Mouse (Mus musculus): ENCODE data around the gene Vstm4. TPM values are rescaled to one million over a fixed set of nuclear protein-coding genes. Genes with fewer than 3 reads are reported as not detected.

The Vstm4 gene
- polyA plus RNA-seq, 1 experiment from 2014 or later, result 2.2 TPM

GRCm38 (mm10) chr14:32861656-32862055 lies 5.1 kb downstream of the Vstm4 start:
- H3K9me3 ChIP-seq, result no peaks in the 10 kb centered on the region
- H3K36me3 ChIP-seq (replicated peaks), result no peaks in the 10 kb centered on the region
- WGBS, result 48% methylated on average over 2 of the region's 2 CpGs
- DNase-seq (ENCODE audit: low spot score), result no peak
- peak overlapping the region; percentile 44; the same call in 1 of the 2 replicates for H3K27ac ChIP-seq (replicated peaks)
- no peak overlapping the region for H3K4me3 ChIP-seq
- peaks cover 24% of the 10 kb centered on the region for H3K27me3 ChIP-seq (replicated peaks; ENCODE audit: low read depth, poor library complexity, severe bottlenecking)
- H3K4me1 ChIP-seq, result peaks cover 23% of the 10 kb centered on the region

- H3K4me1 ChIP-seq, result peaks cover 15% of the 10 kb centered on the region
- WGBS, result 89% methylated on average over 3 of the region's 3 CpGs
- H3K9me3 ChIP-seq, result no peaks in the 10 kb centered on the region
- no peaks in the 10 kb centered on the region for H3K27me3 ChIP-seq (replicated peaks; ENCODE audit: low read depth, poor library complexity, severe bottlenecking)
- DNase-seq (ENCODE audit: low spot score), result no peak
- no peak overlapping the region for H3K27ac ChIP-seq (replicated peaks)
- no peaks in the 10 kb centered on the region for H3K36me3 ChIP-seq (replicated peaks)
- no peak overlapping the region for H3K4me3 ChIP-seq
These were observed 8.8 kb downstream of the Vstm4 start for GRCm38 (mm10) chr14:32865331-32865730.

DNA sequence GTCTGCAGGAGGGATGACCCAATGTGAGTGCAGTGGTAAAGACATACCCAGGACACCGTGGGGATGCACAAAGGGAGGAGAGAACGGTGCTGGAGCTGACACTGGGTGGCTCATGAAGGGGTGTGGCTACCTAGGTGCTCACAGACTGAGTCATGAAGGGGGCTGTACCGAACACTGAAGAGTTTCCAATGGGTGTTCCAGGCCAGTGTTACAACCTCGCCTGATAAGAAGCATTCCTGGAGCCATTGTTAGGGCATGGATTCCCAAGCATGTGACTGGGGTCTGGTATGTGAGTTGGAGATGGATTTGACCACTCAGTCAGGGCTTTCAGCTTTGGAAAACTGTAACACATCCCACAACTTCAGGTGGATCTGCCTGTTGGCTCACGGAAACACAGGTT lies 15.4 kb downstream of the Vstm4 start:
- Histone ChIP-seq H3K9me3 (no peaks in the 10 kb centered on the region), H3K27me3 (replicated peaks; ENCODE audit: low read depth, poor library complexity, severe bottlenecking) (no peaks in the 10 kb centered on the region), H3K27ac (replicated peaks) (no peak overlapping the region), H3K4me3 (no peak overlapping the region), H3K36me3 (replicated peaks) (no peaks in the 10 kb centered on the region), H3K4me1 (no peaks in the 10 kb centered on the region)
- no peak for DNase-seq (ENCODE audit: low spot score)
- 79% methylated on average over 5 of the region's 5 CpGs for WGBS

DNA sequence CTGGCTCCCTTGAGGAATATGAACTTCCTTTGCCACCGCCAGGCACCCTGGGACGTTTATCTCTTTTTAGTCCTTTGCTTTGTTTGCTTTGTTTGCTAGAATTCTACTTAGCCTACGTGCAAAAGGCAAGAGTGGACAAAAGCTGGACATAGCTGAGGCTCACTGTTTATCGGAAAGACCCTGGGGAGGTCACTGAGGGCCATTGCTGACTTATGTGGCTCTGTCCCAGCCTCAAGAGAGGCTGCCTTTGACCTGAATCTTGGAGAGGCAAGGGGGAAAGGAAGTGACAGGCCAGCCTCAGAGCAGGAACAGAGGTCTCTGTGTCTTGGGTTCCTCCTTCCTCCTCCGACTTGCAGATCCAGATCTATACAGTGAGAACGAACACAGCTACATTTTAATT lies 21.0 kb downstream of the Vstm4 start:
- Histone ChIP-seq H3K4me1 (peaks cover 4% of the 10 kb centered on the region; the same call in 1 of the 2 replicates), H3K4me3 (no peak overlapping the region), H3K36me3 (replicated peaks) (no peaks in the 10 kb centered on the region), H3K9me3 (no peaks in the 10 kb centered on the region), H3K27ac (replicated peaks) (no peak overlapping the region), H3K27me3 (replicated peaks; ENCODE audit: low read depth, poor library complexity, severe bottlenecking) (no peaks in the 10 kb centered on the region)
- no peak for DNase-seq (ENCODE audit: low spot score)
- WGBS, result 55% methylated on average over 6 of the region's 6 CpGs

GRCm38 (mm10) chr14:32880332-32880731 lies 23.8 kb downstream of the Vstm4 start:
- Histone ChIP-seq H3K4me1 (peaks cover 6% of the 10 kb centered on the region; the same call in 1 of the 2 replicates), H3K4me3 (no peak overlapping the region)
- WGBS, result 88% methylated on average over 5 of the region's 5 CpGs

DNA sequence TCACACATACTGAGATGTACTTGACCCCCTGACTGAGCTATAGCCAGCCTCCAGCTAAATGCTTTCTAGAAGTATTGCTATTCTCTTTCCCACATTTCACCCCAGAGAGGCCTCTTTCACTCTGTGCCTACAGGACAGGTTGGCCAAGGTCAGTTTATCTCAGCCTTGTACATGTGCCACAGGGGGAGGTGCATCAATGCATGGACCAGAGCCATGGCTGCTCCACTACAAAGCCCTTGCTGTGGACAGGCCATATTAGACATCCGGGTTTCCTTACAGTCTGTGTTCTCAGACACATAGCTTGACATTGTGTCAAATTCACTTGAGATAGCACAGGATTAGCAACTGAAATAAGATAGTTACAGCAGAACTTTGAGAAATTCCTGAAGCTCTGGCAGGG lies 25.1 kb downstream of the Vstm4 start:
- Histone ChIP-seq H3K9me3 (no peaks in the 10 kb centered on the region), H3K4me1 (peaks cover 6% of the 10 kb centered on the region; the same call in 1 of the 2 replicates), H3K27me3 (replicated peaks; ENCODE audit: low read depth, poor library complexity, severe bottlenecking) (no peaks in the 10 kb centered on the region), H3K36me3 (replicated peaks) (no peaks in the 10 kb centered on the region), H3K4me3 (no peak overlapping the region), H3K27ac (replicated peaks) (no peak overlapping the region)
- no peak for DNase-seq (ENCODE audit: low spot score)
- 87% methylated on average over 1 of the region's 1 CpGs for WGBS

More at GRCm38 (mm10) chr14:32880332-32880731, 23.8 kb downstream of the Vstm4 start:
- no peaks in the 10 kb centered on the region for H3K27me3 ChIP-seq (replicated peaks; ENCODE audit: low read depth, poor library complexity, severe bottlenecking)
- DNase-seq (ENCODE audit: low spot score), result no peak
- H3K36me3 ChIP-seq (replicated peaks), result no peaks in the 10 kb centered on the region
- no peaks in the 10 kb centered on the region for H3K9me3 ChIP-seq
- H3K27ac ChIP-seq (replicated peaks), result no peak overlapping the region

- Histone ChIP-seq H3K4me1 (peaks cover 12% of the 10 kb centered on the region), H3K4me3 (no peak overlapping the region), H3K27ac (replicated peaks) (peak overlapping the region; percentile 36), H3K36me3 (replicated peaks) (no peaks in the 10 kb centered on the region), H3K27me3 (replicated peaks; ENCODE audit: low read depth, poor library complexity, severe bottlenecking) (no peaks in the 10 kb centered on the region), H3K9me3 (no peaks in the 10 kb centered on the region)
- DNase-seq (ENCODE audit: low spot score), result peak; percentile 54
- WGBS, result 33% methylated on average over 6 of the region's 6 CpGs
These were observed 32.5 kb downstream of the Vstm4 start for GRCm38 (mm10) chr14:32888876-32889674.

DNA sequence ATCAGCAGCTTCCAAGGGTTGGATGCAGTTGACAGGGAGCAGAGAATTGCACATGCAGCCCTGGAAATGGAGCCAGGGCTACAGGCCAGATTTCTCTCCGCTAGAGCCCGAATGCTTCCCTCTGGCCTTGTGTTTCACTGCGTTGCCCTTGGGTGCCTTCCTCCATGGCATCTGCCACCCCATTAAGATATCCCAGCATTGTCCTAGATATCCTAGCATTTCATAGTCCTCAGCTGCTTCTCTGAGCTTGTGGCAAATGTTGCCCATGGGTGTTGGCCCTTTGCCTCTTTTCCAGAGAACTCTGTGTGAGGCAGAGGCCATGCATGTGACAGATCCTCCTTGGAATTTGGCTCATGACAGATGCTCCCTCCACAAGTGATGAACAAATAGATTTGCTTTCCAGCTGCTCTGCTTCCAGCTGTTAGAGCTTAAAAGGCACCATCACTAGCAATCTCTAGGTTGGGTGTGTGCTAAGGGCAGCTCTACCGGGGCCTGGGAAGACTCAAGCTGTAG lies 37.8 kb downstream of the Vstm4 start:
- peaks cover 2% of the 10 kb centered on the region for H3K4me1 ChIP-seq
- H3K4me3 ChIP-seq, result no peak overlapping the region
- H3K27me3 ChIP-seq (replicated peaks; ENCODE audit: low read depth, poor library complexity, severe bottlenecking), result no peaks in the 10 kb centered on the region
- H3K9me3 ChIP-seq, result no peaks in the 10 kb centered on the region
- no peak for DNase-seq (ENCODE audit: low spot score)
- H3K27ac ChIP-seq (replicated peaks), result no peak overlapping the region
- 90% methylated on average over 4 of the region's 4 CpGs for WGBS
- no peaks in the 10 kb centered on the region for H3K36me3 ChIP-seq (replicated peaks)

GRCm38 (mm10) chr14:32894878-32895277 lies 38.3 kb downstream of the Vstm4 start:
- DNase-seq (ENCODE audit: low spot score), result no peak
- WGBS, result 88% methylated on average over 4 of the region's 4 CpGs
- no peak overlapping the region for H3K27ac ChIP-seq (replicated peaks)
- no peaks in the 10 kb centered on the region for H3K9me3 ChIP-seq
- H3K4me3 ChIP-seq, result no peak overlapping the region
- no peaks in the 10 kb centered on the region for H3K4me1 ChIP-seq
- no peaks in the 10 kb centered on the region for H3K36me3 ChIP-seq (replicated peaks)
- H3K27me3 ChIP-seq (replicated peaks; ENCODE audit: low read depth, poor library complexity, severe bottlenecking), result no peaks in the 10 kb centered on the region

DNA sequence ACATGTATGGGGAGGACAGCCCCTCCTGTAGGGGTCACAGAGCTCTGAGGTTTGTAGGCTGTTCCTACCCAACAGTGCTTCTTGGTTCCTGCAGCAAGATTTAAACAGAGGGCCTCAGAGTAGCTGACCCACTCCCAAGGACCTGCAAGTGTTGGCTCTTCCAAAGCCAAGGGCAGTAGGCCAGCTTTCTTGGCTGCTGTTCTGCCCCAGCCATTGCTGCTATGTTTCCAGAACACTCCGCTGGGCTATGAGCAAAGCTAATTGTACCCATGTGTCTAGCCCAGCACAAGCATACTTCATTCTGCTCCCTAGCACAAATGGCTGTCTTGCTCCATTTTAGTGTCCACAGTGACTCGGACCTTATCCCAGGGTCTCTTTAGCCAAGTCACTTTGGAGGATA lies 40.3 kb downstream of the Vstm4 start:
- DNase-seq (ENCODE audit: low spot score), result no peak
- Histone ChIP-seq H3K27ac (replicated peaks) (no peak overlapping the region), H3K27me3 (replicated peaks; ENCODE audit: low read depth, poor library complexity, severe bottlenecking) (no peaks in the 10 kb centered on the region), H3K4me3 (no peak overlapping the region), H3K9me3 (no peaks in the 10 kb centered on the region), H3K4me1 (no peaks in the 10 kb centered on the region), H3K36me3 (replicated peaks) (no peaks in the 10 kb centered on the region)
- 92% methylated on average over 2 of the region's 2 CpGs for WGBS

DNA sequence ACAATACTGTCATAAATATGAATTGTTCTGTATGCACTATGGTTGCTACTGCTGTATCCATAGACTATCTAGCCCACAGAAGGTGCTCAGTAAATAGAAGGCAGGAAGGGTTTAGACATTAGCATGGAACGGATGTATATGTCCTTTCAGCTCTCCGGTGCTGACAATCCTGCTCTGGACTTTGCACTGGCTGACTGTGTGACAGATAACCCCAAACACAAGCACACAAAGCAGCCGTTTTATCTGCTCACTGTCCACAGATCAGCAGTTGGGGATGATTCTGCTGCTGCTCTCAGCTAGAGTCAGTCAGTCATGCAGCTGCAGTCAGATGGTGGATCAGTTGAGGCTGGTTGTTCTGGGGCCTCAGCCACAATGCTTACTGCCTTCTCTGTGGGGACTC lies 46.6 kb downstream of the Vstm4 start:
- Histone ChIP-seq H3K27ac (replicated peaks) (no peak overlapping the region), H3K4me3 (no peak overlapping the region), H3K4me1 (no peaks in the 10 kb centered on the region), H3K9me3 (no peaks in the 10 kb centered on the region), H3K36me3 (replicated peaks) (no peaks in the 10 kb centered on the region), H3K27me3 (replicated peaks; ENCODE audit: low read depth, poor library complexity, severe bottlenecking) (no peaks in the 10 kb centered on the region)
- WGBS, result 89% methylated on average over 3 of the region's 3 CpGs
- no peak for DNase-seq (ENCODE audit: low spot score)

- Histone ChIP-seq H3K27me3 (replicated peaks; ENCODE audit: low read depth, poor library complexity, severe bottlenecking) (no peaks in the 10 kb centered on the region), H3K27ac (replicated peaks) (no peak overlapping the region), H3K4me1 (no peaks in the 10 kb centered on the region), H3K9me3 (no peaks in the 10 kb centered on the region), H3K4me3 (no peak overlapping the region), H3K36me3 (replicated peaks) (no peaks in the 10 kb centered on the region)
- DNase-seq (ENCODE audit: low spot score), result no peak
- 88% methylated on average over 3 of the region's 3 CpGs for WGBS
These were observed 50.0 kb downstream of the Vstm4 start for GRCm38 (mm10) chr14:32906545-32906944.

GRCm38 (mm10) chr14:32909112-32909511 lies 52.6 kb downstream of the Vstm4 start:
- Histone ChIP-seq H3K9me3 (no peaks in the 10 kb centered on the region), H3K4me3 (no peak overlapping the region), H3K27me3 (replicated peaks; ENCODE audit: low read depth, poor library complexity, severe bottlenecking) (no peaks in the 10 kb centered on the region), H3K36me3 (replicated peaks) (no peaks in the 10 kb centered on the region), H3K4me1 (no peaks in the 10 kb centered on the region), H3K27ac (replicated peaks) (no peak overlapping the region)
- WGBS, result 86% methylated on average over 6 of the region's 6 CpGs
- DNase-seq (ENCODE audit: low spot score), result no peak
